Mouse (Mus musculus): Measurements from ENCODE around the gene Ppp1r15b.

GRCm38 (mm10) chr1:133134881-133135280 lies 3.9 kb downstream of the Ppp1r15b start:
- TF ChIP-seq CTCF (IDR thresholded peaks at IDR 0.05; ENCODE audit: low read depth) (no peak), EP300 (optimal IDR thresholded peaks at IDR 0.05) (no peak)
